Mouse (Mus musculus) spleen, adult 18-20 months (tissue): ENCODE results near the gene Rufy3.

ENCODE experiments used
- DNase-seq, 2 experiments: peaks; one replicate each; pipeline ENCODE4 v3.0.0; 2022; ENCODE audit warnings: mixed read lengths in 2 of 2

Rufy3 gene

DNA sequence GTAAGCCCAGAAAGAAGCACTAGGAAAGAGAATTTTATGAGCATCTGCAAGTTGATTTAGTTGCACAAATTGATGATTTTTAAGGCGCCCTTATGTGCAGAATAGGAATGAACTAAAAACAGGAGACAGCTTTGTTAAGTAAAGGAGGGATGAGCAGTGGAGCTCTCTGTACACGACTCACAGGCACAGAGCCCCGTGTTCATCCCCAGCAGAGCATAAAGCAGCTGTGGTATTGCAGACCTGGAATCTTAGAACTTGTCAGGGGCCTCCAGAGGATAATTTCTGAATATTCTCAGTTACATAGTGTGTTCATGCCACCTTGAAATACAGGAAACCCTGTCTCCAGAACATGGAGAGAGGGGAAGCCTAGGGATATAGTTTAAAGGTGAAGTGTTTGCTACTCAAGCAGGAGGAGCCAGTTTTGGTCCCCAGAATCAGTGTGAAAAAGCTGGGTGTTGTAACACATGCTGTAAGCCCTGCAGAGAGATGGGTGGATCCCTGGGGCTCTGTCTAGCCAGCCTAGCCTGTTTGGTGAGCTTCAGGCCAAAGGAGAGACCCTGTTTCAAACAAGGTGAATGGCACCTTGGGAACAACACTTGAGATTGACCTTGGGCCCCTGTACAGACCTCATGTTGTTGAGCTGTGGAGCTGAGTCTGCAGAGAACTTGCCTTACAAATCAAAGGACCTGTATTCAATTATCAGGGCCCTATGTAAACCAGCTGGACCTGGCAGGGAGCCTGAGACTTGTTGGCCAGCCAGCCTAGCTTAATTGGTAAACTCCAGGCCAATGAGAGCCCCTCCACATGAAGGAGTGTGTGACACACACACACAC, 10.9 kb downstream of the Rufy3 start:
- no peak for DNase-seq

DNA sequence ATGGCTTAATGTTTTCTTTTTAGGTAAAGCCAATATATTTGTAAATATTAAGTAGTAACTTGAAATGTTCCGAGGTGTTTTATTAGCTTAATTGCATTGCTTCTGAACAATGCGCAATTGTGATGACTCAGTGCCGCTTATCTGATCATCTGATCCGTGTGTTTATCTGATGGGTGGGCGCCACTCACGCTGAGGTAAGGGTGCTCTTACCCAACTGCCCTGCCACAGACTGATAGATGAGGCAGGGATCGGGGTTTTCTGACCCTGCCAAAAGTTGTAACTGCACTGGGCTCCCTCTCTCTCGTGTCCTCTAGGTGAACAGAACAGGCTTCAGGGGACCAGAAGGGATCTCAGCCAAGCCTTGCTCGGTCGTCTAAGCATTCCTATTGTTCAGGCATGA, 15.8 kb downstream of the Rufy3 start:
- no peak for DNase-seq

DNA sequence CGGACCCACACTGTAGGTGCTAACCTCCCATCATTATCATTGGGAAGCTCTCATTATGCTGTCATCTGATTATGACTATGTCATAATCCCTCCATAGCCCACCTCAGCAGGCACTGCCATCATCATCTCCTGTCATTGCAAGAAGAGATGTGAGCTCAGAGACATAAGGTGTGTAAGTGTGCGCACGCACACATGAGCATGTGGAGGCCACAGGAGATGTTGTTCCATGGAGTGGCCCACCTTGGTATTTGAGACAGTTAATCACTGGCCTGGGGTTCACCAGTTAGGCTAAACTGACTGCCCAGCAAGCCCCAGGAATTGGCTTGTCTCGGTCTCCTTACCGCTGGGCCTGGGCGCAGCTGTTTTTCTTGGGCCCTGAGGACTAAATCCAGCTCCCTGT, 16.5 kb downstream of the Rufy3 start:
- no peak for DNase-seq

DNA sequence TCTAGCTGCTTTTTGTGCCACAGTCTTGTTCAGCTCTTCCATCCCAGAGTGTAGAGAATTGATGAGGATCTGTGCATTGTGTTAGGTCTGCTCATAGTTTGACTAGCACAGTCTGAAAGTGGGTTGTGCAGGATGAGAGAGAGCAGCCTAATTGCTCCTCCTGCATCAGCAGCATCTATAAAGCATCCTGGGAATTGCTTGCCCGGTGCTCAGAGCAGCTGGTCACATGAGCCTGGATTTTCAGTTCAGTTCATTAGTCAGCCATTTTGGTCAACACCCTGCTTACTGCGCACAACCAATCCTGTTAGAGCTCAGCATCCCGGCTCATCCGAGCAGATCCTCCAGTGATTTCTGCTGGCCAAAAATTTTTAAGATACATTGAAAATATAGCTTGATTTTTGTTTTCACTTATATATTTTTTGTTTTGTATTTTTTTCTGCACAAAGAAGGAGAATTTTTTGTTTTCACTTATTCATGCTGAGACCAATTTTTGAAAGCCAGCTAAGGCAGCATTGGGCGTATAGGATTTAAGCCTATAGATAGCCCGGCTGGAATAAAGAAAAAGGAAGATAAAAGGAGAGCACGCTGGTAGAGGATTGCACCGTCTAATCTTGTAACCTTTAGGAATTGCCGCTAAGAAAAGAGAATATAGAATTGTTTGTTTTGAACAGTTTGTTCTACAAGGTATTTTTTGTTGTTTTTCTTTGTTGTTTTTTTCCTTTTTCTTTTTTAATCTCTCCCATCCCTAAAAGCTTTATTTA, 18.6 kb downstream of the Rufy3 start:
- DNase-seq, result no peak

DNA sequence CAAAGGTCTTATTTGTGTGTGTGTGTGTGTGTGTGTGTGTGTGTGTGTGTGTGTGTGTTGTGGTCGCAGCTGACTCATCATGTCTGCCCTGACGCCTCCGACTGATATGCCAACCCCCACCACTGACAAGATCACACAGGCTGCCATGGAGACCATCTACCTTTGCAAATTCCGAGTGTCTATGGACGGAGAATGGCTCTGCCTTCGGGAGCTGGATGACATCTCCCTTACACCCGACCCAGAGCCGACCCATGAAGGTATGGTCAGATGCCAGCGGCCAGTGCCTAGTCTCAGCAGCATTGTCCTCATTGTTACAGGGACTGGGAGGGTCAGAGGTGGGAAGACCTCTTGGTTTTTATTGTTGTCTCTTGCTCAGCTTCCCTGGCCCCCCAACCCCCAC, 19.2 kb downstream of the Rufy3 start:
- DNase-seq, result no peak

DNA sequence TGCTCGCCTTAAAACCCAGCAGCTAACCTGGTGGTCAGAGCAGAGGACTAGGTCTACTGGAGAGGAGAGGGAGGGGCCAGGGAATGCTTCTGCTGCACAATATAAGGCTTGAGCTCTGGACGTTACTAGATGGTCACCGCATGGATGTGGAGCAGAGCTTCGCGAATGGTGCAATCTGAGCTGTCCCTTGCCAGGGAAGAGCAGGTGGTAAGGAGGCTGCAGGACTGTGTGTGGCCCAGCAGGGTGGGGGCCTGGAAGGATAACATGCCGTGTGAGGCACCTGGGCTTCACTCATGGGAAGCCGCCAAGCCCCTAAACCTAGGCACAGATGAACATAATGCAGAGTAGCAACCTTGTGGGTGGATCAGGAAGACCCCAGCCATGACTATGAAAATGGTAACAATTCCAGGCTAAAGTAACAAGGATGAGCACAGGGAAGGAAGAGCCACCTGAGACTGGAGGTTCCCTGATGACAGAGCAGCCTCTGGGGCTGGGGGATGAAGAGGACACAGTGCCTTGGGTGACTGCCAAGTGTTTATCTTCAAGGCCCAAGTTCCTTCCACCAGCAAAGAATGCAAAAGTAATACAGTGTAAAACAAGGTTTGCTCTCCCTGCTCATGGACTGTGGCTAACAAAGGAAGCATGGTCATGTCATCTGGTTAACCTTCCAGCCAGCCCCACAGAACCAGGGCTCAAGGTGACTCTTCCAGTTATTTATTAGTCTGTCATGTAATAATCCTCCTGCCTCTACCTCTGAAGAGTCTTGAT, 21.8 kb downstream of the Rufy3 start:
- no peak for DNase-seq

DNA sequence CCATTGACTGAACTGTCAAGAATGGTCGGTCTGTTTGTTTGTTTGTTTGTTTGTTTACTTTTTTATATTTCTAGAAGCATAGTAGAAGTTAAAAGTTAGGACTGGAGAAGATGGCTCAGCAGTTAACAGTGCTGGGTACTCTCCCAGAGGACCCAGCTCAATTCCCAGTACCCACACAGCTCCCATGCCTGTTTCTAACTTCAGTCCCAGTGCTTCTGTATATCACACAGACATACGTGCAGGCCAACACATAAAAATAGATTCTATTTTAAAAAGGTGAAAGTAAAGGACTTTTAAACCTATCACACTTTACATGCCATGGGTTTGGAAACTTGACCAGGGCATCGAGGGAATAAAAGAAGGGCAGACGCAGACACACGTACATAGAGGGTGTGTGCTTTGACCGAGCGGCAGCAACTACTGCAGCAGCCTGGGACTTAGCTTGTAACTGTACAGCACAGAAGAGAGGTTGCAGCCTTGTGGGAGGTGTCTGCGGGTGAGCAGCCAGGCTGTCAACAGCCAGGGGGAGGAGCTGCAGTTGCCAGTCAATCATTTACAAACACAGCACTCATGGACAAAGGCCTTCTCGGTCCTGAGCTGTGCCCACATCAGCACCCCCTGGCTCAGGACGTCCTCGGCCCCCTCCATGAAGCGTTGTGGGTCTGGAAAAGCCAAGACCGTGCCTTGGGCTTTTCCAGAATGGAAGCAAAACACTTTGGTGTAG, 22.5 kb downstream of the Rufy3 start:
- no peak for DNase-seq

DNA sequence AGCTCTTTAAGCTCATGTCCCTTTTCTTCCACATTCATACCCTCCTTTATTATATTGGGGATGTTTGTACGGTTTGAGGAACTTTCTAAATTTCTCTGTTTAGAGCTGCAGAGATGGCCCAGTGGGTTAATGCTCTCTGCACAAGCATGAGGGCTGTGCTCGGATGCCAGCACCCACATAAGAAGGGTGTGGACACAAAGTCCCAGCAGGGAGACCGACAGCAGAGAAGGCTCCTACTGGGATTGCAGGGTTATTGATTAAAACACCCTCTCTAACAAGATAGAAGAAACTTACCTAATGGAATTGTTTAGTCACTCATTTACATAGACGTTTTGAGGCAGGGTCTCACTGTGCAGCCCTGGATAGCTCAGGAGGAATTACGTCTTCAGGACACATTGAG, 23.6 kb downstream of the Rufy3 start:
- no peak for DNase-seq

DNA sequence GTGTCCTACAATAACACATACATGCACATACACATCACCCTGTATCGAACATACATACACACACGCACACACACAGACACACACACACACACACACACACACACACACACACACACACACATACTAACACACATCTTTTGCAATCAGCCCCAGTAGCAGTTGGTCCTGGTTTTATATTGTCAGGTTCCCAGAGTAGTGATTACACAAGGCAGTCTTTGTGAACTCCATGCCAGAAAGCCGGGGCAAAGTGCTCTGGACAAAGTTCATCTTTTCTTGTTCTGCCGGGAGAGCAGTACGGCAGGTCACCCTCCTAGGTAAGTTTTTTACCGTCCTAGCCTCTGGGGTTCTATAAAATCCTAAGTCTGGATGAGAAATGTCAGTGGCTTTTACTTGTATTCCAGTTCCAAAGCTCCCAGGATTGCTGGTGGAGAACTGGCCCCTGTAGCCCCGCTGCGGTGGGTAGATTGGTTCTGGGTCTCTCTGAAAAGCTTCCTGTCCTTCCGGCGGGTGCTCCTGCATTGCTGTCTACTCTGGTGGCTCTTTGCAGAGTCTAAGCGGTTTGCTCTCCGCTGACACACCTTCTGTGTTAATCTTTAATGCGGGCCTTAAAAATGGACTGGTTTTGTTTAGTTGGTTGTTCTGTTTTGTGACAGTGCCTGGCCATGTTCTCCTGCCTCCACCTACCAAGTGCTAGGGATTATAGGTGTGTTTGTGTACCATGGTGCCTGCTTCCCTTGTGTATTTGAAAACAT, 28.8 kb downstream of the Rufy3 start:
- DNase-seq, result no peak

DNA sequence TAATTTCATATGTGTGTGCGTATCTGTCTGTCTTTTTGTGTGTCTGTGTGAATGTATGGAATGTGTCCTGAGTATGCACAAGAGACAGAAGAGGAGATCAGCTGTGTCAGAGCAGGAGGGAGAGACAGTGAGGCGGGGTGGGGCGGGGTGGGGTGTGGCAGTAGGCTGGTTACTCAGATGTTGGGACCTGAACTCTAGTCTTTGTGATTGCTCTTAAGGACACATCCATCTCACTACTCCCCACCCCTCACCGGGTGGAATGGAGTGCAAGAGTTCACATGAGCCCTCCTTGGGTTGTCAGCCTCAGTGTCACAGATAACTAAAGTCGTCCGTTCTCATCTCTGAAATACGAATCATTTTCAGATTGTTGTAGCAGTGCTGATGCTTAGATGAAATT, 29.3 kb downstream of the Rufy3 start:
- no peak for DNase-seq

DNA sequence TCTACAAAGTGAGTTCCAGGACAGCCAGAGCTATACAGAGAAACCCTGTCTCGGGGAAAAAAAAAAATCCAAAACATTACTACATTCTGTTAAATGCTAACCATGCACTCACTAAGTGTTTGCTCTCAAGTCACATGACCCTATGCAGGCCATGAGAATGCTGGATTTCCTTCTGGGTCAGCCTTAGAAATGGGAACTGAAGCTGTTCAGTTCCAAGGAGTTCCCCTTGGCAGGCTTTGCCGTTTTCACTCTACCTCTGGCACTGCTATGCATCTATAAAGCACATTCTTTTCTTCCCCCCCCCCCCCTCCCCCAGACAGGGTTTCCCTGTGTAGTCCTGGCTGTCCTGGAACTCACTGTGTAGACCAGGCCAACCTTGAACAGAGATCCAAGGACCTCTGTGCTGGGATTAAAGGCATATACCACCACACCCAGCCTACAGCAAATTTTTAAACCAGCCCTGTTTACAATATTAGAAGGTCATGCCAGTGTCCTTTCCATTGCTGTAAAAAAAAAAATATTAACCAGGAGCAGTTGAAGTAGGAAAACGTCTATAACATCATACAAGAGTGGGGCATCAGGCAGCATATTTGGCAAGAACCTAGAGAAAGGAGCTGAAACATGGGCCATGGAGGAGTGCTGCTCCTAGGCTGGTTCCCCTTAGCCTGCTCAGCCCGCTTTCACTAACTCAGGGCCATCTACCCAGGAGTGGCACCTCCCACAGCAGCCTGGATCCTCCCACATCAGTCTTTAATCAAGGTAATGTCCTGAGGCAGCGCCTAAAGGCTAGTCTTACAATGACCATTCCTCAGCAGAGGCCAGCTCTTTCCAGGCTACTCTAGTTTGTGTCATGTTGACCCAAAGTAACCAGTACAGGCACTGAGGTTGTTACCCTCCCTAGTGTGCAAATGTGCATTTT, 31.0 kb downstream of the Rufy3 start:
- no peak for DNase-seq

DNA sequence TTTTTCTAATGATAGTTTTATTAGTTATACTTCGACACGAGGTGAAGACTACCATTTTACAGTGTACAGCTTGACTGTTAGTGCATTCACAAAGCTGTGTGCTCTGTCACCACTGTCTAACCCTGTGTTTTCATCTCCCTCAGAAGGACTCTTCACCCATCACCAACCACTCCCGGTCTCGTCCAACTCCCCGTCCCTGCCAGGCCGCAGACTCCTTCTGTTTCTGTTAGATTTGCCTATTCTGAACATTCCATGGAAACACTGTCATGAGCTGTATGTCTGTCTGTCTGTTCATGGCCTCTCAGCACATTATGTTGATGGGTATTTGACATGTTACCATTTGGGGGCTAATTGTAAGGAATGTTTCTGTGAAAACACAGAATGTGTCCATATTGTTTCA, 34.1 kb downstream of the Rufy3 start:
- DNase-seq, result no peak

DNA sequence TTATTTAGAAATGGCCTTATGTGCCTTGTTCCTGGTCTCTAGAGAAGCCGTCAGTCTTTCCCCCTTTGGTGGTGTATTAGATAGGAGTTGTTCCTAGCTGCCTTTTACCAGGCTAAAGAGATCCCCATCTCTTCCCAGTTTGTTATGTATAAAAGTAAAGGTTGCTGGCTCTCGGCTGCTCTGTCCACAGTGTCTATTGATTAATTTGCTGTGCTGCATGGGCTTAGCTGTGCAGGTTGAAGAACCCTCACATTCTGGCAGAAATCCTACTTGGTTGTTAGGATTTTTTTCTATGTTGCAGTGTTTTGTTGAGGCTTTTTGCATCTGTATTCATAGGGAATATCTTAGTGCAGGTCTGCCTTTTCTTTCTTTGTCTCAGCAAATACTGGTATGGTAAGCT, 37.2 kb downstream of the Rufy3 start:
- DNase-seq, result no peak

DNA sequence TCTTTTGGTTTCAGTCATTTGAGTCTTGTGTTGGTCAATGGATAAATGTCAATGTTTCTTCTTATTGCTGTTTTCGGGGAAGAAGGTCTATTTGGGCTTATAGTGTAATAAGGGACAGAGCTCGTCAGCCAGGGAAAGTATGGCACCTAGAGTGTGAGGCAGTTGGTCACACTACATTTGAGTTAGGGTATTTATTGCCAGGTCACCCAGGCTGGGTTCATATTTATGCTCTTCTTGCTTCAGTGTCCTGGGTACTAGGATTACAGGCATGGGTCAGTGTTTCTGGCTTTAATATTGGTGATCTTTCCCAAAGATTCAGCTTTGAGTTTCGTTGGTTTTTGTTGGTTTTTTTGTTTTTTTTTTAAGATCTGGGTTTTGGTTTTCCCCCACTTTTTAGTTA, 37.9 kb downstream of the Rufy3 start:
- DNase-seq, result no peak

DNA sequence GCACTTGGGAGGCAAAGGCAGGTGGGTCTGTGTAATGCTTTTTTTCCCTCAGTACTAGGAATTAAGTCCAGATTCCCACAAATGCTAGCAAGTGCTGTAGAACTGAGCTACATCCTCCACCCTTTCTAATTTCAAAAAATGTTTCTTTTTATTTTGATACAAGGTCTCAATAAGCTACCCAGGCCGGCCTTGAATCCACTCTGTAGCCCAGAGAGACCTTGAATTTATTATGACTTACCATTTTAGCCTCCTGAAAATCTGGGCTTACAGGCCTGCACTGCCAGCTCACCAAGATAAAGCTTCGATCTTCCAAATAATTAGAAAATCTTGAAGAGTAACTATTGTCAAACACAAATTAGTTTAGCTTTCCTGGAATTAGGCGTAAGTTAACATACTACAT, 39.2 kb downstream of the Rufy3 start:
- no peak for DNase-seq

DNA sequence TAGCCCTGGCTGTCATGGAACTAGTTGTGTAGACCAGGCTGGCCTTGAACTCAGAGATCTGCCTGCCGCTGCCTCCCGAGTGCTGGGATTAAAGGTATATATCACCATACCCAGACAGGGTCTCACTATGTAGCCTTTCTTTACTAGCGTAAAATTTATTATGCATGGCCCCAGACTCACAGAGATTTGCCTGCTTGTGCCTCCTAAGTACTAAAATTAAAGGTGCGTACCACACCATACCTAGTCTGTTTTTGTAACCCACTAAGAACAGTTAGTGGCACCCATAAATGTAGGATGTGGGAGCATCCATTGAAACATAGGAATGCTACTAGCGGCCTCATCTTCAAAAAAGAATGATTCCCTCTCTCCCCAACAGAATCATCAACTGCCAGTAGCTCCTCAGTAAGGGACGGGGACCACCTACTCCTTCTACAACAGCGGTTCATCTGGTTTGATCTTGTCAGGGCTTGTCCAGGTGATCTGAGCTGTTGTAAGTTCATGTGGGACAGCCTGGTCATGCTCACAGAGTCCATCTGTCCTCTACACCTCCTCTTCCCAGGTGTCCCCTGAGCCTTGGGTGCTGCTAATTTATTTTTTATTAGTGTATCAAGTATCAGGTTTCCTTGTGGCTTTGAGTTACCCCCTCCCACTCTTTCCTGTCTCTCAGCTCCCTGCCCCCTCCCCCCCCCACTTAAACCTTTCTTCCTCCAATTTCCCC, 40.0 kb downstream of the Rufy3 start:
- no peak for DNase-seq

DNA sequence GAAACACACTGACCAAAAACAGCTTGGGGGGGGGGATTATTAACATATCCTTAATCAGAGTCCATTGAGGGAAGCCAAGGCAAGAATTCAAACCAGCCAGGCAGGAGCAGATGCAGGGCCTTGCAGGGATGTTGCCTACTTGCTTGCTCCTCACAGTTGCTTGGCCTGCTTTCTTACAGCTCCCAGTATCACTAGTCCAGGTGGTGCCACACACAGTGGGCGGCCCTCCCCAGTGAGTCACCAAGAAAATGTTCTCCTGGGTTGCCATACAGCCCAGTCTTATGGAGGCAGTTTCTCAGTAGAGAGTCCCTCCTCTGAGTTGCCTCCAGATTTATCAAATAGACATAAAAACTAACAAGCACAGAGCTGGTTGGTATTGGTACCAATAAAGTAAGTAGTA, 49.3 kb downstream of the Rufy3 start:
- no peak for DNase-seq

DNA sequence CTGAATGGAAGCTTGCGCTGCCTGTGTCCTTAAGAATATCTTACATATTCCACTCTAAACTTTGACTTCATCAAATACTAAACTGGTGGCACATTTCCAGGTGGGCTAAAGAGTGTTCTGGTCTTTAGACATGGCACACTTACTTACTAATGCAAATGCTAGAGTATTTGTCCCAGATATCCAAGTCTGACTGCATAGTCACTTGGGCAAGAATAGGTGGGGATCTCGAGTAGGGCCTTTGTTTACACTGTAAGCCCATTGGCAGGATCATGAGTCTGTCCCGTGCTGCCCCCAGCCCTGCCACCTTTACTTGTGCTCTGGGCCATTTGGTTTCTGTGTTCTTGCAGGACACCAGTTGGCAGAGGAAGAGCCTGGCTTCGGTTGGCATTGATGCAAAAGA, 52.1 kb downstream of the Rufy3 start:
- no peak for DNase-seq

DNA sequence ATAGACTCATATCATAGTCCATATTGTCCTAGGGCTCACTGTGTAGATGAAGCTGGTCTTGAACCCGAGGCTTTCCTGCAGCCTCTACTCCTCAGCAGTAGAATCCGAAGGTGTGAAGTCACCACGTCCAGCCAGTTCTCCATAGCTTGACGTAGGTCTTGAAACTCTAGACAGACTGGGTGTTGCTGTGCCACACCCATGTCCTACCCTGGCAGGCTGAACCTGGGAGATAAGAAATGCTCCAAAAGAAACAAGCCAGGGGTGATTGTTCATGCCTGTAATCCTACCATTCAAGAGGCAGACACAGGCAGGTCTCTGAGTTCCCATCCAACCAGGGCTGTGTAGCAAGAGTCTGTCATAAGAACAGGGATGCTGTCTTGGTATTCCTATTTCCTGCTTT, 62.7 kb downstream of the Rufy3 start:
- DNase-seq, result no peak

DNA sequence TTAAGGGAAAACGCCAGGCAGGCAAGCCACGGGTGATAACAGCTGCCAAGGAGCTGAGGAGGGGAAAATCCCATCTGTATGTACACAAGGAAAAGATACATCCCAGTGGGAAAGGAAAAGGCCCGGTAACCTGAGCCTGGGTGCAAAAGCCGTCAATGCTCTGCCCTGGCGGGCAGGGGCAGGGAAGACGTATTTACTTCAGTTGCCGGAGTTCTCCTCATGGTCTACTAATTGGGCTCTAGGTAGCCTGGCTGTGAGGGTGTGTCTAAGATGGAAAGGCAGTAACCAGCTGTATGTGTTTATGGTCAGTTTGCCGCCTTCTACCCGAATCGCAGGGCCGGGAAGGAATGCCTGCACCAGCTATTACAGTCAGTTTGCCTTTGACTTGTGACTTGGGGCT, 64.3 kb downstream of the Rufy3 start:
- no peak for DNase-seq
